Mouse (Mus musculus) stomach, embryonic 14.5 days (tissue): ENCODE measurements at regions not wholly inside any gene's neighbourhood (a gene's known extent, or its start where the extent isn't known, plus 50 kb on each side); places are given as distances from the start of the nearest gene placed in this dataset.

Source experiments
- ATAC-seq: fragments of 200-750 bp; cut with Nextera tagmentation; 2 replicates; pipeline ENCODE4 v1.8.0; 2017; ENCODE audit warnings: low read depth, moderate TSS enrichment; ENCODE audit not compliant: insufficient number of reproducible peaks, insufficient read depth, low FRiP score
- H3K27ac ChIP-seq: fragments of 300-500 bp; sonication (generic); 2 replicates; pipeline ENCODE4 v1.5.1; 2014; ENCODE audit warnings: mild to moderate bottlenecking, low read length, moderate library complexity, mixed read lengths
- H3K27me3 ChIP-seq: fragments of 300-500 bp; sonication (generic); 2 replicates; pipeline ENCODE4 v1.6.1; 2014; ENCODE audit warnings: low read length, control low read depth, mixed read lengths; ENCODE audit not compliant: control insufficient read depth, insufficient read depth
- H3K36me3 ChIP-seq: fragments of 300-500 bp; sonication (generic); 2 replicates; pipeline ENCODE4 v1.6.1; 2014; ENCODE audit warnings: mild to moderate bottlenecking, control low read depth, low read length, moderate library complexity, mixed read lengths; ENCODE audit not compliant: control insufficient read depth, insufficient read depth
- H3K4me1 ChIP-seq: fragments of 300-500 bp; sonication (generic); 2 replicates; pipeline ENCODE4 v1.6.1; 2014; ENCODE audit warnings: low read length, control low read depth, mixed read lengths; ENCODE audit not compliant: control insufficient read depth, insufficient read depth
- H3K4me2 ChIP-seq: fragments of 300-500 bp; sonication (generic); replicated peaks from 2 replicates; pipeline ENCODE4 v1.6.1; 2014; ENCODE audit warnings: low read depth, low read length, control low read depth
- H3K4me3 ChIP-seq: fragments of 300-500 bp; sonication (generic); 2 replicates; pipeline ENCODE4 v1.5.1; 2014; ENCODE audit warnings: low read depth, low read length, control low read depth
- H3K9ac ChIP-seq: fragments of 300-500 bp; sonication (generic); replicated peaks from 2 replicates; pipeline ENCODE4 v1.6.1; 2014; ENCODE audit warnings: low read depth, mild to moderate bottlenecking, control low read depth, low read length, moderate library complexity, mixed read lengths
- H3K9me3 ChIP-seq: fragments of 300-500 bp; sonication (generic); 2 replicates; pipeline ENCODE4 v1.6.1; 2016; ENCODE audit warnings: low read depth, low read length, control low read depth; ENCODE audit not compliant: control insufficient read depth
- WGBS: fragments of 180-500 bp; shearing (Covaris S2); extraction: QIAGEN DNeasy Blood & Tissue Kit; methylation state at CpG from one replicate; pipeline ENCODE4 v1.1.7; 2014; 5-methylcytosine and 5-hydroxymethylcytosine counted together

DNA sequence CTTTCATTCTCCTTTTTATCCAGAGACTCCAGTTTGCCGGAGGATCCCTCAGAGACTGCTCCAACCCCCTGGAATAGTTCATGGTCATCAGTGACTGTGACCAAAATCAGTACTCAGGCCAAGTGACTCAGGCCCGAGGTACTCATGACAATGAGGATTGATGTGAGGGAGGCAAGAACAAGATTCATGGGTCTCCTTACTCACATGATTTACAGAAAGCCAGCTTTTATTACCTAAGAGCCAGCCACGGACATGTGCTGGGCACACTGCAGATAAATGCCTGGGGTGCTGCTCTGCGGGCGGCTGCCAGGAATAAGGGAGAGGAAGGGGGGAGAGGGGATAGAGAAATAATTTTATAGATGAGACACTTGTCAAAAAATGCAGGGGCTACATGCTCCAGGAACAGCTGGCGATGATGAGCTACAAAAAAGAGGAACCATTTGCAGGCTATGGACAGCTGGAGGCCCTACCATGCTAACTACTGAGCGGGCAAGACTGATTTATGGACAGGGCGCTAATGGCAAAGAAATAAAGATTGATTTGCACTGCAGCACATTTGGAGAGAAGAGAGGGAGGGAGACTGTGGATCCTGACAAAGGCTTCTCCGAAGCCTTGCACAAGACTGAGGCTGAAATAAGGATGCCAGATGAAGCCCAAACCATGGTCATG is 289.8 kb downstream of the Cmpk2 start:
- no peak overlapping the region for H3K27ac ChIP-seq
- no peak for ATAC-seq
- no peaks in the 10 kb centered on the region for H3K9me3 ChIP-seq
- H3K4me1 ChIP-seq, result no peaks in the 10 kb centered on the region
- no peak overlapping the region for H3K4me2 ChIP-seq
- H3K36me3 ChIP-seq, result no peaks in the 10 kb centered on the region
- H3K9ac ChIP-seq, result no peak overlapping the region
- no peaks in the 10 kb centered on the region for H3K27me3 ChIP-seq
- H3K4me3 ChIP-seq, result no peak overlapping the region
- 55% methylated on average over 9 of the region's 9 CpGs for WGBS

- WGBS, result 29% methylated on average over 2 of the region's 2 CpGs
- H3K27me3 ChIP-seq, result no peaks in the 10 kb centered on the region
- no peak overlapping the region for H3K4me2 ChIP-seq
- H3K9me3 ChIP-seq, result no peaks in the 10 kb centered on the region
- H3K9ac ChIP-seq, result no peak overlapping the region
- H3K4me1 ChIP-seq, result no peaks in the 10 kb centered on the region
- H3K4me3 ChIP-seq, result no peak overlapping the region
- H3K36me3 ChIP-seq, result no peaks in the 10 kb centered on the region
- ATAC-seq, result no peak
- no peak overlapping the region for H3K27ac ChIP-seq
Measured at GRCm38 (mm10) chr12:26756284-26756683, 287.3 kb downstream of the Cmpk2 start.

- Histone ChIP-seq H3K4me3 (no peak overlapping the region), H3K27ac (no peak overlapping the region), H3K36me3 (no peaks in the 10 kb centered on the region), H3K4me1 (no peaks in the 10 kb centered on the region), H3K4me2 (no peak overlapping the region), H3K27me3 (no peaks in the 10 kb centered on the region), H3K9ac (no peak overlapping the region), H3K9me3 (no peaks in the 10 kb centered on the region)
- ATAC-seq, result no peak
- WGBS, result 79% methylated on average over 2 of the region's 2 CpGs
Measured at GRCm38 (mm10) chr12:26754611-26755010, 285.6 kb downstream of the Cmpk2 start.

- Histone ChIP-seq H3K9me3 (no peaks in the 10 kb centered on the region), H3K36me3 (no peaks in the 10 kb centered on the region), H3K4me1 (peaks cover 5% of the 10 kb centered on the region; the same call in 1 of the 2 replicates), H3K4me3 (no peak overlapping the region), H3K27ac (no peak overlapping the region), H3K9ac (no peak overlapping the region), H3K4me2 (no peak overlapping the region), H3K27me3 (no peaks in the 10 kb centered on the region)
- no peak for ATAC-seq
- 25% methylated on average over 3 of the region's 3 CpGs for WGBS
Measured at GRCm38 (mm10) chr12:26734558-26734897, 265.5 kb downstream of the Cmpk2 start.

- no peaks in the 10 kb centered on the region for H3K27me3 ChIP-seq
- 23% methylated on average over 4 of the region's 4 CpGs for WGBS
- H3K9ac ChIP-seq, result no peak overlapping the region
- H3K4me1 ChIP-seq, result peaks cover 5% of the 10 kb centered on the region; the same call in 1 of the 2 replicates
- H3K9me3 ChIP-seq, result no peaks in the 10 kb centered on the region
- no peak overlapping the region for H3K27ac ChIP-seq
- H3K36me3 ChIP-seq, result no peaks in the 10 kb centered on the region
- H3K4me2 ChIP-seq, result no peak overlapping the region
- ATAC-seq, result no peak
- H3K4me3 ChIP-seq, result no peak overlapping the region
Measured at GRCm38 (mm10) chr12:26733822-26734557, 265.0 kb downstream of the Cmpk2 start.

DNA sequence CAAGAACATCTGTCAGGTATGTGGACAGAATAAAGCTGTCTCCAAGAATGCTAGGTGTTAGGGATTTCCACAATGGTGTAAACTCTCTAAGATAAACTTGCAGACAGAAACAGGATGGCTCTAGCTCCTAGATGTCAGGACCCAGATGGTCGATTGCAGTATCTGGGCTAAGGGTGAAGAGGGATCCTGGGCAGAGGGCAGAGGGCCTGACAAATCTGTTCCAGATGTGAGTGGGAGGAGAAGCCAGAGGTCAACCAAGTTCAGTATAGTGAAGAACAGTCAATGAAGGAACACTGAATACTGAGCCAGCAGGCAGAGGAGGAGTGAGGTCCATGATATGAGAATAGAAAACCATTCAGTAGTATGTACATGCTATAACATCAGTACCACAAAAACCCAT is 254.4 kb downstream of the Cmpk2 start:
- Histone ChIP-seq H3K36me3 (no peaks in the 10 kb centered on the region), H3K9ac (no peak overlapping the region), H3K4me1 (no peaks in the 10 kb centered on the region), H3K27ac (no peak overlapping the region), H3K9me3 (no peaks in the 10 kb centered on the region), H3K4me2 (no peak overlapping the region), H3K4me3 (no peak overlapping the region), H3K27me3 (no peaks in the 10 kb centered on the region)
- WGBS, result 19% methylated on average over 1 of the region's 1 CpGs
- ATAC-seq, result no peak

DNA sequence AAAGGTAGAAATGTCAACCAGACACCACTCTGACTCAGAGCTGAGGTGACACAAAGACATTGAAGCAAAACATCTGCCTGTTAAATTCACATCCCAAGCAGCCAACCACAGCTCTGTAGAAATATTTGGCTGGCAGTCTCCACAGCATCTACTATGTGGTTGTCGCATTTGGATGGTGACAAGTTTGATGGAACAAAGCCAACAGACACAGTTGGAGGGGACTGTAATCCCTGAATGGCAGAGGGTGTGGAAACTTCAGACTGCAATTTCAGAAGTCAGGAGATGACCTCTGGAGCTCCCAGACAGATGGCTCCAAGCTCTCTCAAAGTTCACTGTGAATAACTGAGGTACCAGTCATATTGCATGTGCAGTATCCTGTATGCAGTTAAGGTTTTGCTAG is 229.8 kb downstream of the Cmpk2 start:
- Histone ChIP-seq H3K27me3 (no peaks in the 10 kb centered on the region), H3K9me3 (no peaks in the 10 kb centered on the region), H3K36me3 (no peaks in the 10 kb centered on the region), H3K4me1 (no peaks in the 10 kb centered on the region), H3K4me3 (no peak overlapping the region), H3K4me2 (no peak overlapping the region), H3K27ac (no peak overlapping the region), H3K9ac (no peak overlapping the region)
- WGBS, result 67% methylated on average over 1 of the region's 1 CpGs
- ATAC-seq, result no peak

GRCm38 (mm10) chr12:26688048-26688447 is 219.0 kb downstream of the Cmpk2 start:
- no peak overlapping the region for H3K9ac ChIP-seq
- no peaks in the 10 kb centered on the region for H3K36me3 ChIP-seq
- H3K4me2 ChIP-seq, result no peak overlapping the region
- H3K27ac ChIP-seq, result no peak overlapping the region
- no peaks in the 10 kb centered on the region for H3K9me3 ChIP-seq
- ATAC-seq, result no peak
- H3K4me1 ChIP-seq, result no peaks in the 10 kb centered on the region
- no peak overlapping the region for H3K4me3 ChIP-seq
- WGBS, result 57% methylated on average over 4 of the region's 4 CpGs
- no peaks in the 10 kb centered on the region for H3K27me3 ChIP-seq

DNA sequence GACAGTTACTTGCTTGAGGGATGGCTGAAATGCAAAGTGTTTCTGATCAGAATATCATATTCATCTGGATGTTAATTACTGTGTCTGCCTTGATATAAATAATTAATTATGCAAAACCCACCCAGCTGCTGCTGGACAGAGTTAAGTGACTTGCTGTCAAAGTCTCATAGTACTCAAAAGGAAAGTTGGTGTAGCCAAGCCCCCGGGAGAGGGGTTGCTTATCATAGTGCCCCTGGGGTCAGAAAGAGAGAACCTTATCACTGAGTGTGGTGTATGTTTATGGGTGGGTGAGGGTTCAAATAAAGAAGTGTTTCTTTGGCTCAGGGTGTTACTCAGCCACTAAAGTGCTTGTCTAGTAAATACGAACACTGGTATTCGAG is 211.6 kb downstream of the Cmpk2 start:
- no peak overlapping the region for H3K4me3 ChIP-seq
- no peaks in the 10 kb centered on the region for H3K36me3 ChIP-seq
- H3K27ac ChIP-seq, result no peak overlapping the region
- H3K9ac ChIP-seq, result no peak overlapping the region
- H3K4me2 ChIP-seq, result no peak overlapping the region
- no peaks in the 10 kb centered on the region for H3K27me3 ChIP-seq
- WGBS, result 40% methylated on average over 3 of the region's 3 CpGs
- H3K4me1 ChIP-seq, result no peaks in the 10 kb centered on the region
- H3K9me3 ChIP-seq, result no peaks in the 10 kb centered on the region
- no peak for ATAC-seq
